Mouse (Mus musculus) liver, embryonic 14 days (tissue): ENCODE data around the gene Lrrc58. TPM values are rescaled to one million over a fixed set of nuclear protein-coding genes. Genes with fewer than 3 reads are reported as not detected.

Experiments used
- polyA plus RNA-seq: library from polyadenylated mRNA; depleted of rRNA; stranded (reverse); fragments of >200 nt; gene quantifications from 2 replicates; pipeline ENCODE4 v1.2.3, GENCODE M21; 2012; rRNA removed

The Lrrc58 gene
- 4.2 and 5.2 TPM in 2 replicates for polyA plus RNA-seq

DNA sequence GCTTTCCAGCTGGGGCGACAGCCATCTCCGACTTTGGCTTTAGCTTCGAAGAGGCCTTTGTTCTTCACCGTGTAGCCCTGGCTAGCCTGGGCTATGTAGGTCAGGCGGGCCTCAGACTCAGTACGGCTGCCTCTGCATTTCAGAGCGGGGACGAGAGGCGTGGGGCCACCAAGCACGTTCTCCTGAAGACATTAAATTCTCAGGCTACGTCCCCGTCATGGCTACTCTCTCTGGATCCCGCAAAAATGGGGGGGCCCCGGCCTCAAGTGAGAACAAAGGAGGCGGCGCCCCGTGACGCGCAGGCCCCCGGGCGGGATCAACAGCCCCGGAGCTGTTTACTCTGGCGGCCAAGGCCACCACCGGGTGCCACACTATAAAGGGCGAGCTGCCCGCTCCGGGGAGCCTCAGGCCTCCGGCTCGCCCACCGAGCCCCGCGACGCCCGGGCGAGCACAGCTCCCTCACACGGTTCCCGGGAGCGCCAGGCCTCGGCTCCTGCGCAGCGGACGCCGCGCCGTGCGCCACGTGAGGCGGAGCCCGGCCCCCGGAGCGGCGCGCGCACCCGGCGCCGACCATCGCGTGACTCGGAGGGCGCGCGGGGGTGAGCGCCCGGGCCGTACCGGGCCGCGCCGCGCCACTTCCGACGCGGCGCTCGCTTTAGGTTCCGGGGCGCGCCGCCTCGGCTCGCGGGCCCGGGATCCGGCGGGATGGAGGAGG lies at the start of gene Lrrc58:
Lrrc58 (plus strand) TSS at position 599 of the 715 bp plus-strand sequence.

DNA sequence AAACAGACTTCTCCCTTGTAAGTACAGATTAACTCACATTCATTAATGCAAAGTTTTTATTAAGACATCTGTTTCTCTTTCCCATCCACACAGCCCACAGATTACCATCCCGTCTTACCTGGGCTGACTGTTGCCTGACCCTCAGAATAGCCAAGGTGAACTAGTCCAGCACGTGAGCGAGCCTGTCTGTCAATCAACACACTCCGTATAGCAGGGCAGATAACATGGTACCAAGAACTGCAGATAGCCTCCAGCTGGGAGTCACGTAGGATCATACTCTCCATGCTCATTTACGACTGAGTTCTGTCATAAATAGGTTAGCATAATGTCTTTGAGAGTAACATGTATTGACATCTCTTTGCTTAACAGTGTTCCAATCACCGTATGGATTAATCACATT lies 7.2 kb upstream of the Lrrc58 start, which contains the start of gene Gm36028:
Gm36028 (minus strand) TSS at position 118 of the 400 bp plus-strand sequence.

DNA sequence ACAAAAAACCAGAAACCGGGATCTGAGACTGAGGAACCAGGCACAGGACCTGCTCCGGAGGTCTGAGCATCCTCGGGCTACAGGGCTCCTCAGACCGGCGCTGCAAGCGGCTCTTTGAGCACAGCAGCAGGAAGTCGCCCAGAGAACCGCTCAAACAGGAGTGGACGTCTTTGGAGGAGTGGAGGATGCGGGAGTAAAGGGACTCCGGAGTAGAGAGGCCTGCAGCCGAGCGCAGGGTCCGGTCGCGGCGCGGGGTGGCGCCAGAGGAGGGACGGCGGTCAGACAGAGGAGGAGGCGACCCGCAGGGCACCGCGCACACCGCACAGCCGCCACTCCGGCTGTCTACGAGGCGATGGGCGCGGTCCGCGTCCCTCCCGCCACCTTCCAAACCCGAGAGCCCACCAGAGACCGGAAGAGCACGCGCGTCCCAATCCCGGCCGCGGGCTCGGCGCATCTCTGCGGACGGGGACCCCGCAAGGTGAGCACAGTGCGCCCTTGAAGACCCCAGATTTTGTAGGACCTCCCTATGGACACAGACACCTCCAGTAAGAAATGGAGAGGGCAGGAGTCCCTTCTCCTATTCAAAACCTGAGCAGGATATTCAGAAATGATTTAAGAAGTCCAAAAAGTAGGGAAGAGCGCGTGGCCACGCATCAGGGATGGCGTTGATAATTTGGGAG lies 48.1 kb downstream of the Lrrc58 start, which contains the start of gene Gpr156:
Gpr156 (plus strand) TSS at position 359 of the 680 bp plus-strand sequence.

Other genes with a start within 250 kb of the Lrrc58 start
- gene Ndufb4, start 213.9 kb upstream of the Lrrc58 start, polyA plus RNA-seq = 32.0 and 35.7 TPM in 2 replicates
- gene Fstl1, start 91.5 kb upstream of the Lrrc58 start, polyA plus RNA-seq = 9.9 and 13.3 TPM in 2 replicates
- gene Gm36028, start 7.2 kb upstream of the Lrrc58 start, polyA plus RNA-seq = 0.03 and 0.06 TPM in 2 replicates
- 0.01 and 0.02 TPM in 2 replicates for gene Gpr156, start 48.1 kb downstream of the Lrrc58 start, polyA plus RNA-seq
- 3.1 and 3.5 TPM in 2 replicates for gene Gsk3b, start 220.6 kb downstream of the Lrrc58 start, polyA plus RNA-seq